Mouse (Mus musculus) small intestine, adult 2 months (tissue): ENCODE results near the gene Col8a2.

Source experiments
- CTCF ChIP-seq: fragments of 200-500 bp; IDR thresholded peaks from 2 replicates; pipeline ENCODE4 v1.5.1; 2012; ENCODE audit warnings: low read depth, mild to moderate bottlenecking, control low read depth, inconsistent platforms, low read length, moderate library complexity, mixed read lengths; ENCODE audit not compliant: insufficient replicate concordance, insufficient read length; ENCODE audit errors: extremely low read depth
- POLR2A ChIP-seq: fragments of 200-500 bp; IDR thresholded peaks from 2 replicates; pipeline ENCODE4 v1.6.1; 2012; ENCODE audit warnings: low read depth, mild to moderate bottlenecking, control low read depth, inconsistent platforms, low read length, moderate library complexity

- TF ChIP-seq CTCF (no peak), POLR2A (no peak)
Observed at GRCm38 (mm10) chr4:126309211-126309921, 22.8 kb downstream of the Col8a2 start.
